Mouse (Mus musculus): ENCODE measurements around the gene H2-DMb2. TPM values are rescaled to one million over a fixed set of nuclear protein-coding genes. Genes with fewer than 3 reads are reported as not detected.

H2-DMb2 gene
- polyA plus RNA-seq, 1 experiment from 2014 or later, result 0.32 TPM

- DNase-seq (ENCODE audit: low spot score), result no peak
- Histone ChIP-seq H3K27me3 (replicated peaks; ENCODE audit: control insufficient read depth, insufficient read depth, low read length) (no peaks in the 10 kb centered on the region), H3K9ac (ENCODE audit: low read depth, low read length) (no peak overlapping the region), H3K4me3 (ENCODE audit: low read depth, low read length) (no peak overlapping the region), H3K27ac (ENCODE audit: low read depth, low read length) (no peak overlapping the region), H3K4me2 (no peak overlapping the region), H3K9me3 (ENCODE audit: control insufficient read depth, low read length) (no peaks in the 10 kb centered on the region), H3K36me3 (ENCODE audit: control insufficient read depth, insufficient read depth, low read length) (peaks cover 81% of the 10 kb centered on the region), H3K4me1 (replicated peaks; ENCODE audit: control insufficient read depth, insufficient read depth, low read length) (peaks cover 14% of the 10 kb centered on the region)
- WGBS, result 93% methylated on average over 7 of the region's 7 CpGs
- ATAC-seq (replicated peaks; ENCODE audit: low FRiP score), result no peak
Observed at GRCm38 (mm10) chr17:34114114-34114513, 29.0 kb upstream of the H2-DMb2 start.

GRCm38 (mm10) chr17:34116736-34117370, 26.3 kb upstream of the H2-DMb2 start:
- Histone ChIP-seq H3K27me3 (replicated peaks; ENCODE audit: control insufficient read depth, insufficient read depth, low read length) (no peaks in the 10 kb centered on the region), H3K36me3 (ENCODE audit: control insufficient read depth, insufficient read depth, low read length) (peaks cover 70% of the 10 kb centered on the region), H3K4me3 (ENCODE audit: low read depth, low read length) (peak overlapping the region; percentile 100), H3K4me2 (peak overlapping the region; percentile 97), H3K9me3 (ENCODE audit: control insufficient read depth, low read length) (no peaks in the 10 kb centered on the region), H3K4me1 (replicated peaks; ENCODE audit: control insufficient read depth, insufficient read depth, low read length) (peaks cover 14% of the 10 kb centered on the region), H3K9ac (ENCODE audit: low read depth, low read length) (peak overlapping the region; percentile 97), H3K27ac (ENCODE audit: low read depth, low read length) (no peak overlapping the region)
- WGBS, result 50% methylated on average over 7 of the region's 7 CpGs
- DNase-seq (ENCODE audit: low spot score), result no peak
- no peak for ATAC-seq (replicated peaks; ENCODE audit: low FRiP score)

- no peaks in the 10 kb centered on the region for H3K27me3 ChIP-seq (replicated peaks; ENCODE audit: control insufficient read depth, insufficient read depth, low read length)
- no peaks in the 10 kb centered on the region for H3K9me3 ChIP-seq (ENCODE audit: control insufficient read depth, low read length)
- peaks cover 14% of the 10 kb centered on the region for H3K4me1 ChIP-seq (replicated peaks; ENCODE audit: control insufficient read depth, insufficient read depth, low read length)
- ATAC-seq (replicated peaks; ENCODE audit: low FRiP score), result no peak
- peak overlapping the region; percentile 100; the same call in 1 of the 2 replicates for H3K27ac ChIP-seq (ENCODE audit: low read depth, low read length)
- DNase-seq (ENCODE audit: low spot score), result no peak
- peak overlapping the region; percentile 97 for H3K4me2 ChIP-seq
- peak overlapping the region; percentile 100 for H3K4me3 ChIP-seq (ENCODE audit: low read depth, low read length)
- peak overlapping the region; percentile 97 for H3K9ac ChIP-seq (ENCODE audit: low read depth, low read length)
- H3K36me3 ChIP-seq (ENCODE audit: control insufficient read depth, insufficient read depth, low read length), result peaks cover 63% of the 10 kb centered on the region
- WGBS, result 2% methylated on average over 5 of the region's 5 CpGs
Observed at GRCm38 (mm10) chr17:34117421-34118112, 25.5 kb upstream of the H2-DMb2 start.

- DNase-seq (ENCODE audit: low spot score), result peak; percentile 55
- no peaks in the 10 kb centered on the region for H3K9me3 ChIP-seq (ENCODE audit: control insufficient read depth, low read length)
- peak overlapping the region; percentile 97 for H3K9ac ChIP-seq (ENCODE audit: low read depth, low read length)
- H3K36me3 ChIP-seq (ENCODE audit: control insufficient read depth, insufficient read depth, low read length), result peaks cover 56% of the 10 kb centered on the region
- peak overlapping the region; percentile 97 for H3K4me2 ChIP-seq
- peak overlapping the region; percentile 100 for H3K27ac ChIP-seq (ENCODE audit: low read depth, low read length)
- no peaks in the 10 kb centered on the region for H3K27me3 ChIP-seq (replicated peaks; ENCODE audit: control insufficient read depth, insufficient read depth, low read length)
- WGBS, result under 1% methylated on average over 67 of the region's 67 CpGs
- peaks cover 15% of the 10 kb centered on the region for H3K4me1 ChIP-seq (replicated peaks; ENCODE audit: control insufficient read depth, insufficient read depth, low read length)
- H3K4me3 ChIP-seq (ENCODE audit: low read depth, low read length), result peak overlapping the region; percentile 100
- ATAC-seq (replicated peaks; ENCODE audit: low FRiP score), result no peak
Observed at GRCm38 (mm10) chr17:34118113-34118872, 24.8 kb upstream of the H2-DMb2 start.

- Histone ChIP-seq H3K9ac (ENCODE audit: low read depth, low read length) (peak overlapping the region; percentile 97), H3K27me3 (replicated peaks; ENCODE audit: control insufficient read depth, insufficient read depth, low read length) (no peaks in the 10 kb centered on the region), H3K4me2 (peak overlapping the region; percentile 97), H3K9me3 (ENCODE audit: control insufficient read depth, low read length) (no peaks in the 10 kb centered on the region), H3K36me3 (ENCODE audit: control insufficient read depth, insufficient read depth, low read length) (peaks cover 50% of the 10 kb centered on the region), H3K4me3 (ENCODE audit: low read depth, low read length) (peak overlapping the region; percentile 100), H3K27ac (ENCODE audit: low read depth, low read length) (peak overlapping the region; percentile 100), H3K4me1 (replicated peaks; ENCODE audit: control insufficient read depth, insufficient read depth, low read length) (peaks cover 20% of the 10 kb centered on the region)
- no peak; the same call in 1 of the 2 replicates for ATAC-seq (replicated peaks; ENCODE audit: low FRiP score)
- DNase-seq (ENCODE audit: low spot score), result no peak
- under 1% methylated on average over 38 of the region's 38 CpGs for WGBS
Observed at GRCm38 (mm10) chr17:34118873-34119248, 24.2 kb upstream of the H2-DMb2 start.

- ATAC-seq (replicated peaks; ENCODE audit: low FRiP score) (peak; percentile 73), DNase-seq (ENCODE audit: low spot score) (peak; percentile 96)
- H3K4me2 ChIP-seq, result peak within 1 kb of the TSS; percentile 97
- WGBS, result 2% methylated on average over 96 of the region's 96 CpGs
- H3K4me1 ChIP-seq (replicated peaks; ENCODE audit: control insufficient read depth, insufficient read depth, low read length), result peaks cover 23% of the 10 kb centered on the region
- no peaks in the 10 kb centered on the region for H3K27me3 ChIP-seq (replicated peaks; ENCODE audit: control insufficient read depth, insufficient read depth, low read length)
- peak within 1 kb of the TSS; percentile 100 for H3K4me3 ChIP-seq (ENCODE audit: low read depth, low read length)
- peaks cover 43% of the 10 kb centered on the region for H3K36me3 ChIP-seq (ENCODE audit: control insufficient read depth, insufficient read depth, low read length)
- peak within 1 kb of the TSS; percentile 97 for H3K9ac ChIP-seq (ENCODE audit: low read depth, low read length)
- peak within 1 kb of the TSS; percentile 100 for H3K27ac ChIP-seq (ENCODE audit: low read depth, low read length)
- H3K9me3 ChIP-seq (ENCODE audit: control insufficient read depth, low read length), result no peaks in the 10 kb centered on the region
Observed at GRCm38 (mm10) chr17:34119249-34120179, 23.6 kb upstream of the H2-DMb2 start, which contains the start of gene H2-DMa. Gene H2-DMa, plus strand, starts transcription at chr17:34119541.

- H3K27ac ChIP-seq (ENCODE audit: low read depth, low read length), result peak overlapping the region; percentile 100
- ATAC-seq (replicated peaks; ENCODE audit: low FRiP score) (no peak; the same call in 1 of the 2 replicates), DNase-seq (ENCODE audit: low spot score) (peak; percentile 82)
- H3K27me3 ChIP-seq (replicated peaks; ENCODE audit: control insufficient read depth, insufficient read depth, low read length), result no peaks in the 10 kb centered on the region
- peaks cover 26% of the 10 kb centered on the region for H3K4me1 ChIP-seq (replicated peaks; ENCODE audit: control insufficient read depth, insufficient read depth, low read length)
- peak overlapping the region; percentile 97 for H3K4me2 ChIP-seq
- H3K4me3 ChIP-seq (ENCODE audit: low read depth, low read length), result peak overlapping the region; percentile 100
- H3K9ac ChIP-seq (ENCODE audit: low read depth, low read length), result peak overlapping the region; percentile 96
- H3K36me3 ChIP-seq (ENCODE audit: control insufficient read depth, insufficient read depth, low read length), result peaks cover 36% of the 10 kb centered on the region
- H3K9me3 ChIP-seq (ENCODE audit: control insufficient read depth, low read length), result no peaks in the 10 kb centered on the region
- WGBS, result 0% methylated on average over 34 of the region's 42 CpGs
Observed at GRCm38 (mm10) chr17:34120180-34120723, 22.9 kb upstream of the H2-DMb2 start.
